Mouse (Mus musculus): ENCODE results near the gene Terf2.
"Not testable (repeated sequence)": the region's sequence is repeated elsewhere in the genome, so short reads cannot be mapped to it uniquely, and the experiment has no call there.

Gene Terf2

GRCm38 (mm10) chr8:107114150-107115007 is 18.0 kb upstream of the Terf2 start:
- DNase-seq (ENCODE audit: low spot score), result peak; percentile 44

GRCm38 (mm10) chr8:107113209-107113608 is 16.9 kb upstream of the Terf2 start:
- no peak for DNase-seq (ENCODE audit: low spot score)

- no peak for DNase-seq (ENCODE audit: low spot score)
These were observed 15.2 kb upstream of the Terf2 start for GRCm38 (mm10) chr8:107111340-107112105.

- no peak for DNase-seq (ENCODE audit: low spot score)
These were observed 14.4 kb upstream of the Terf2 start for GRCm38 (mm10) chr8:107110629-107111330.

- no peak for DNase-seq (ENCODE audit: low spot score)
These were observed 13.6 kb upstream of the Terf2 start for GRCm38 (mm10) chr8:107109816-107110435.

- no peak for DNase-seq (ENCODE audit: low spot score)
These were observed 12.8 kb upstream of the Terf2 start for GRCm38 (mm10) chr8:107108978-107109720.

GRCm38 (mm10) chr8:107108089-107108488 is 11.7 kb upstream of the Terf2 start:
- not testable (repeated sequence) for DNase-seq (ENCODE audit: low spot score)

GRCm38 (mm10) chr8:107104547-107104946 is 8.2 kb upstream of the Terf2 start:
- peak; percentile 65 for DNase-seq (ENCODE audit: low spot score)

- no peak for DNase-seq (ENCODE audit: low spot score)
These were observed 4.3 kb upstream of the Terf2 start for GRCm38 (mm10) chr8:107100635-107101034.

- no peak for DNase-seq (ENCODE audit: low spot score)
These were observed 506 bp downstream of the Terf2 start for GRCm38 (mm10) chr8:107095717-107096365.

GRCm38 (mm10) chr8:107090531-107090930 is 5.8 kb downstream of the Terf2 start:
- no peak for DNase-seq (ENCODE audit: low spot score)

- DNase-seq (ENCODE audit: low spot score), result no peak
These were observed 7.8 kb downstream of the Terf2 start for GRCm38 (mm10) chr8:107088526-107089063.

- DNase-seq (ENCODE audit: low spot score), result no peak
These were observed 10.3 kb downstream of the Terf2 start for GRCm38 (mm10) chr8:107086018-107086417.

GRCm38 (mm10) chr8:107085358-107085757 is 11.0 kb downstream of the Terf2 start:
- no peak for DNase-seq (ENCODE audit: low spot score)

- DNase-seq (ENCODE audit: low spot score), result no peak
These were observed 20.0 kb downstream of the Terf2 start for GRCm38 (mm10) chr8:107076239-107076888.

GRCm38 (mm10) chr8:107074128-107074527 is 22.2 kb downstream of the Terf2 start:
- no peak for DNase-seq (ENCODE audit: low spot score)

- DNase-seq (ENCODE audit: low spot score), result no peak
These were observed 22.6 kb downstream of the Terf2 start for GRCm38 (mm10) chr8:107073706-107074105.

GRCm38 (mm10) chr8:107065511-107066496 is 30.5 kb downstream of the Terf2 start, which contains the start of gene Tmed6:
TSS of gene Tmed6 (minus strand) at chr8:107065644.
- DNase-seq (ENCODE audit: low spot score), result no peak

- DNase-seq (ENCODE audit: low spot score), result no peak
These were observed 33.7 kb downstream of the Terf2 start for GRCm38 (mm10) chr8:107062613-107063012.
